Mouse (Mus musculus) ES-E14 (cell line): ENCODE measurements around the gene Hdhd5.

Source experiments
- CHD2 ChIP-seq: IDR thresholded peaks from 2 replicates; pipeline ENCODE4 v1.6.1; 2014; ENCODE audit warnings: mild to moderate bottlenecking, low read depth, low read length, inconsistent platforms
- HCFC1 ChIP-seq: IDR thresholded peaks from 2 replicates; pipeline ENCODE4 v1.6.1; 2012; ENCODE audit warnings: low read length, inconsistent platforms, borderline replicate concordance; ENCODE audit not compliant: insufficient read depth
- MAFK ChIP-seq: IDR thresholded peaks from 2 replicates; pipeline ENCODE4 v1.6.1; 2014; ENCODE audit warnings: mild to moderate bottlenecking, low read depth, low read length, inconsistent platforms; ENCODE audit not compliant: insufficient read depth
- ZNF384 ChIP-seq: IDR thresholded peaks from 2 replicates; pipeline ENCODE4 v1.6.1; 2012; ENCODE audit warnings: low read depth, low read length, inconsistent platforms

DNA sequence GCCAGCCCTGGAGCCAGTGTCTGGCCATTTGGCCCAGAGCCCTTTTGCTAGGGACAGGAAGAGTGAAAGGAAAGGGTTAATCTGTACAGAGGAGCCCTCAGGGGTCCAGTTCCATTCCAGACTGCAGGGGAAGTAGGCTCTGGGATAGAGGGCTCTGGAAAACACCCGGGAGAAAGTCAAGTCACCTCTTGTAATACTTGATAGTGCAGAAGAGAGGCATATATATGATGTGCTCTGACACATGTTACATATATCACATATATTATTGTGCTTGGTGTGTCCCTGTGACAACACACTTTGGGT lies 49.5 kb upstream of the Hdhd5 start:
- TF ChIP-seq ZNF384 (no peak), CHD2 (no peak), HCFC1 (no peak), MAFK (no peak)
